ENCODE assay signal across 20 mouse cellular contexts in the genomic region with DNA sequence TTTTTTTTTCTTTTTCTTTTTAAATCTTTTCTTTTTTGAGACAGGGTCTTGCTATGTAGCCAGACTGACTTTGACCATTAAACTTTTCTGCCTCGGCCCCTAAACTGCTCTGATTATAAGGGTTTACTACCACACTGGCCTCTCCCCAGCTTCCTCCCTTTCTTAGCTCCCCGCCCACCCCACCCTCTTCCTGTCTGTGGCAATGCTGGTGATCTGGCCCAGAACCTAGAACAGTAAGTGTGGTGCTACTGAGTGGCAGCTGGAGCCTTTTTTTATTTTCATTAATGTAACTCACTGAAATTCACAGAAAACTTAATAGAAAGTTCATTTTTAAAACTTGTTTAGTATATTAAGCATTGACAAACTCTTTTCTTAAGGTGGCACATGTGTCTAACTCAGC. TPM values are rescaled to one million over a fixed set of nuclear protein-coding genes. Genes with fewer than 3 reads are reported as not detected.
DNase-seq lines count a peak whose midpoint lies in the region; ATAC-seq and TF ChIP-seq lines count a peak whose summit lies in the region.
"Had no signal": no experiment of that assay in that cellular context is flagged by ENCODE, and none has a peak within 500 bp of the region (broad histone marks: within the 10 kb centered on the region; RNA-seq: fewer than 3 reads in every experiment).

No protein-coding gene starts in this region.

- 0 out of 2 replicates have a peak, but pooled peaks have one; percentile 45 for ATAC-seq in liver, embryonic 11.5 days (replicated peaks; ENCODE audit: low FRiP score)
- ATAC-seq in liver, embryonic 12.5 days, result no peak
- ATAC-seq in CD4-positive, CD25-positive, alpha-beta regulatory T cell, adult 4 months, result peak; percentile 43
- ATAC-seq in megakaryocyte, adult 5-6 weeks (ENCODE audit: poor library complexity, severe bottlenecking), result peak; percentile 94
- ATAC-seq: midbrain, embryonic 15.5 days had no signal

- no peaks in the 10 kb centered on the region for H3K4me1 ChIP-seq in liver, embryonic 11.5 days (replicated peaks; ENCODE audit: control insufficient read depth, insufficient read depth, low read length)
- H3K4me1 ChIP-seq in liver, embryonic 12.5 days, result peaks cover 7% of the 10 kb centered on the region; the same call in 1 of the 2 replicates
- peaks cover 11% of the 10 kb centered on the region for H3K4me1 ChIP-seq in bone marrow macrophage, adult 2 months (ENCODE audit: control insufficient read depth, insufficient read depth, low read length)
- H3K4me1 ChIP-seq: embryonic facial prominence, embryonic 15.5 days; hindbrain, embryonic 12.5 days; midbrain, embryonic 15.5 days had no signal

- no peaks in the 10 kb centered on the region for H3K9me3 ChIP-seq in liver, embryonic 11.5 days (ENCODE audit: control insufficient read depth, low read length)
- no peaks in the 10 kb centered on the region for H3K9me3 ChIP-seq in liver, embryonic 12.5 days (replicated peaks)
- H3K9me3 ChIP-seq: embryonic facial prominence, embryonic 15.5 days; forebrain, embryonic 10.5 days; heart, embryonic 12.5 days; hindbrain, embryonic 12.5 days; liver, embryonic 13.5 days; midbrain, embryonic 15.5 days had no signal

- DNase-seq in liver, embryonic 11.5 days (ENCODE audit: low spot score), result no peak
- no peak for DNase-seq in kidney, adult 8-10 months
- no peak for DNase-seq in right cerebral cortex, postnatal 10 days (ENCODE audit: low spot score in 2 of 2)
- DNase-seq: adrenal gland, postnatal 14 days; cerebellum, adult 9-11 months; embryo, embryonic 11 days; gastrocnemius, postnatal 25 days; layer of hippocampus, postnatal 36 days; liver, embryonic 13.5 days; retina, postnatal 1 day; thymus, adult 18-20 months had no signal

- H3K27me3 ChIP-seq in liver, embryonic 11.5 days (replicated peaks; ENCODE audit: control insufficient read depth, insufficient read depth, low read length), result no peaks in the 10 kb centered on the region
- no peaks in the 10 kb centered on the region for H3K27me3 ChIP-seq in liver, embryonic 12.5 days (replicated peaks)
- H3K27me3 ChIP-seq: embryonic facial prominence, embryonic 15.5 days; heart, embryonic 12.5 days; hindbrain, embryonic 12.5 days; liver, embryonic 13.5 days; midbrain, embryonic 15.5 days had no signal

- peaks cover 38% of the 10 kb centered on the region for H3K36me3 ChIP-seq in liver, embryonic 11.5 days (ENCODE audit: control insufficient read depth, insufficient read depth, low read length)
- H3K36me3 ChIP-seq in liver, embryonic 12.5 days, result peaks cover 93% of the 10 kb centered on the region

- no peak overlapping the region for H3K4me3 ChIP-seq in liver, embryonic 11.5 days (ENCODE audit: low read depth, low read length)
- no peak overlapping the region for H3K4me3 ChIP-seq in liver, embryonic 12.5 days
- no peak overlapping the region for H3K4me3 ChIP-seq in bone marrow macrophage, adult 2 months (ENCODE audit: insufficient read depth, low read length)
- H3K4me3 ChIP-seq: embryonic facial prominence, embryonic 15.5 days; forebrain, embryonic 10.5 days; heart, embryonic 12.5 days; hindbrain, embryonic 12.5 days; liver, embryonic 13.5 days; midbrain, embryonic 15.5 days had no signal

- no peak overlapping the region for H3K27ac ChIP-seq in liver, embryonic 11.5 days (ENCODE audit: low read depth, low read length)
- H3K27ac ChIP-seq in liver, embryonic 12.5 days, result no peak overlapping the region
- peak overlapping the region; percentile 45; the same call in 1 of the 2 replicates for H3K27ac ChIP-seq in bone marrow macrophage, adult 2 months (ENCODE audit: insufficient read depth, low read depth, low read length)
- H3K27ac ChIP-seq: embryonic facial prominence, embryonic 15.5 days; forebrain, embryonic 10.5 days; hindbrain, embryonic 12.5 days; liver, embryonic 13.5 days; midbrain, embryonic 15.5 days had no signal

- 47% methylated on average over 2 of the region's 2 CpGs for WGBS in liver, embryonic 11.5 days
- 32% methylated on average over 2 of the region's 2 CpGs for WGBS in liver, embryonic 12.5 days (ENCODE audit: insufficient replicate concordance)

- no peak for TF ChIP-seq POLR2A in bone marrow macrophage, adult 2 months (IDR thresholded peaks at IDR 0.05; ENCODE audit: borderline replicate concordance, low read depth, low read length)

- no peak overlapping the region for H3K4me2 ChIP-seq in liver, embryonic 11.5 days
- H3K4me2 ChIP-seq in liver, embryonic 12.5 days, result no peak overlapping the region
- H3K4me2 ChIP-seq: embryonic facial prominence, embryonic 15.5 days; heart, embryonic 12.5 days; hindbrain, embryonic 12.5 days; liver, embryonic 13.5 days; midbrain, embryonic 15.5 days had no signal

- H3K9ac ChIP-seq in liver, embryonic 11.5 days (ENCODE audit: low read depth, low read length), result no peak overlapping the region
- H3K9ac ChIP-seq in liver, embryonic 12.5 days, result no peak overlapping the region
- H3K9ac ChIP-seq: embryonic facial prominence, embryonic 15.5 days; heart, embryonic 12.5 days; hindbrain, embryonic 12.5 days; liver, embryonic 13.5 days; midbrain, embryonic 15.5 days had no signal

- TF ChIP-seq CTCF in bone marrow macrophage, adult 2 months (IDR thresholded peaks at IDR 0.05; ENCODE audit: low read depth, low read length), result no peak

RNA-seq across cellular contexts. Expression of gene Nudt17, which starts 7.5 kb away (rescaled TPM):
- polyA plus RNA-seq in liver, embryonic 11.5 days (2014; fragmentation: Nextera tagmentation; extraction: Ambion mirVana), result 2.4 and 2.5 TPM in 2 replicates
- 1.4 and 1.5 TPM in 2 replicates for polyA plus RNA-seq in liver, embryonic 12.5 days (2016; fragmentation: Nextera tagmentation; extraction: Ambion mirVana)
- 1 to 10 TPM in 1 of 2 experiments, under 1 TPM in 1; 0.87 to 1.9 TPM for polyA plus RNA-seq in CD4-positive, CD25-positive, alpha-beta regulatory T cell, adult 4 months (2017; shearing (Covaris generic))
- polyA plus RNA-seq in bone marrow macrophage, adult 2 months (2012; ENCODE audit: insufficient read depth, insufficient read length, missing spikeins), result not detected in 2 replicates
- total RNA-seq in megakaryocyte, adult 5-6 weeks (2015), result 1.7 and 1.9 TPM in 2 replicates
- total RNA-seq in megakaryocyte, adult 5-6 weeks (2017), result 0.73 TPM in 1 of 2 replicates, not detected in the other

RNA-seq across cellular contexts. Expression of gene Polr3c, which starts 11.6 kb away (rescaled TPM):
- 41.4 and 44.1 TPM in 2 replicates for polyA plus RNA-seq in liver, embryonic 11.5 days (2014; fragmentation: Nextera tagmentation; extraction: Ambion mirVana)
- 30.1 and 30.9 TPM in 2 replicates for polyA plus RNA-seq in liver, embryonic 12.5 days (2016; fragmentation: Nextera tagmentation; extraction: Ambion mirVana)
- polyA plus RNA-seq in CD4-positive, CD25-positive, alpha-beta regulatory T cell, adult 4 months (2017; shearing (Covaris generic)), result 10 to 100 TPM; 59.7 to 80.3 TPM
- 41.6 and 49.1 TPM in 2 replicates for polyA plus RNA-seq in bone marrow macrophage, adult 2 months (2012; ENCODE audit: insufficient read depth, insufficient read length, missing spikeins)
- 39.3 and 44.2 TPM in 2 replicates for total RNA-seq in megakaryocyte, adult 5-6 weeks (2015)
- 18.7 and 28.7 TPM in 2 replicates for total RNA-seq in megakaryocyte, adult 5-6 weeks (2017)

RNA-seq across cellular contexts. Expression of gene Rnf115, which starts 11.6 kb away (rescaled TPM):
- 49.6 and 51.5 TPM in 2 replicates for polyA plus RNA-seq in liver, embryonic 11.5 days (2014; fragmentation: Nextera tagmentation; extraction: Ambion mirVana)
- polyA plus RNA-seq in liver, embryonic 12.5 days (2016; fragmentation: Nextera tagmentation; extraction: Ambion mirVana), result 38.4 and 40.9 TPM in 2 replicates
- polyA plus RNA-seq in CD4-positive, CD25-positive, alpha-beta regulatory T cell, adult 4 months (2017; shearing (Covaris generic)), result 10 to 100 TPM; 42.2 to 45.5 TPM
- 69.5 and 74.8 TPM in 2 replicates for polyA plus RNA-seq in bone marrow macrophage, adult 2 months (2012; ENCODE audit: insufficient read depth, insufficient read length, missing spikeins)
- total RNA-seq in megakaryocyte, adult 5-6 weeks (2015), result 136 and 137 TPM in 2 replicates
- total RNA-seq in megakaryocyte, adult 5-6 weeks (2017), result 135 and 150 TPM in 2 replicates

RNA-seq across cellular contexts. Expression of gene Pias3, which starts 19.7 kb away (rescaled TPM):
- polyA plus RNA-seq in liver, embryonic 11.5 days (2014; fragmentation: Nextera tagmentation; extraction: Ambion mirVana), result 19.6 and 21.1 TPM in 2 replicates
- polyA plus RNA-seq in liver, embryonic 12.5 days (2016; fragmentation: Nextera tagmentation; extraction: Ambion mirVana), result 10.1 and 11.0 TPM in 2 replicates
- polyA plus RNA-seq in CD4-positive, CD25-positive, alpha-beta regulatory T cell, adult 4 months (2017; shearing (Covaris generic)), result 10 to 100 TPM; 41.9 to 83.2 TPM
- polyA plus RNA-seq in bone marrow macrophage, adult 2 months (2012; ENCODE audit: insufficient read depth, insufficient read length, missing spikeins), result 43.5 and 44.0 TPM in 2 replicates
- total RNA-seq in megakaryocyte, adult 5-6 weeks (2015), result 18.6 and 26.6 TPM in 2 replicates
- total RNA-seq in megakaryocyte, adult 5-6 weeks (2017), result 10.3 and 13.4 TPM in 2 replicates

RNA-seq across cellular contexts. Expression of gene Ankrd35, which starts 45.9 kb away (rescaled TPM):
- polyA plus RNA-seq in liver, embryonic 11.5 days (2014; fragmentation: Nextera tagmentation; extraction: Ambion mirVana), result 0.32 and 0.40 TPM in 2 replicates
- polyA plus RNA-seq in liver, embryonic 12.5 days (2016; fragmentation: Nextera tagmentation; extraction: Ambion mirVana), result 0.26 and 0.31 TPM in 2 replicates
- not detected for polyA plus RNA-seq in CD4-positive, CD25-positive, alpha-beta regulatory T cell, adult 4 months (2017; shearing (Covaris generic))
- not detected in 2 replicates for polyA plus RNA-seq in bone marrow macrophage, adult 2 months (2012; ENCODE audit: insufficient read depth, insufficient read length, missing spikeins)
- not detected in 2 replicates for total RNA-seq in megakaryocyte, adult 5-6 weeks (2015)
- not detected in 2 replicates for total RNA-seq in megakaryocyte, adult 5-6 weeks (2017)
